Mouse (Mus musculus): ENCODE measurements around the gene Noto.
"Not testable (repeated sequence)": the region's sequence is repeated elsewhere in the genome, so short reads cannot be mapped to it uniquely, and the experiment has no call there.

The Noto gene

GRCm38 (mm10) chr6:85431274-85431841 lies 7.7 kb downstream of the Noto start:
- DNase-seq (ENCODE audit: low spot score in 2 of 2) = no peak

GRCm38 (mm10) chr6:85431842-85432431 lies 8.3 kb downstream of the Noto start, which contains the start of gene Smyd5:
Gene Smyd5 (plus strand): TSS chr6:85431989.
- peak; percentile 71 to 75 for DNase-seq (ENCODE audit: low spot score in 2 of 2)

GRCm38 (mm10) chr6:85433865-85434264 lies 10.2 kb downstream of the Noto start:
- DNase-seq (ENCODE audit: low spot score in 2 of 2) = no peak

- DNase-seq (ENCODE audit: low spot score in 2 of 2) = no peak
Observed at GRCm38 (mm10) chr6:85436204-85436603, 12.5 kb downstream of the Noto start.

GRCm38 (mm10) chr6:85436631-85437030 lies 12.9 kb downstream of the Noto start:
- DNase-seq (ENCODE audit: low spot score in 2 of 2) = no peak

- DNase-seq (ENCODE audit: low spot score in 2 of 2) = no peak
Observed at GRCm38 (mm10) chr6:85441142-85441541, 17.5 kb downstream of the Noto start.

GRCm38 (mm10) chr6:85443488-85444233 lies 20.0 kb downstream of the Noto start:
- no peak for DNase-seq (ENCODE audit: low spot score in 2 of 2)

GRCm38 (mm10) chr6:85444266-85444965 lies 20.7 kb downstream of the Noto start:
- DNase-seq (ENCODE audit: low spot score in 2 of 2) = no peak

- no peak for DNase-seq (ENCODE audit: low spot score in 2 of 2)
Observed at GRCm38 (mm10) chr6:85445286-85445685, 21.6 kb downstream of the Noto start.

GRCm38 (mm10) chr6:85447351-85447750 lies 23.7 kb downstream of the Noto start:
- no peak for DNase-seq (ENCODE audit: low spot score in 2 of 2)

GRCm38 (mm10) chr6:85450140-85450539 lies 26.5 kb downstream of the Noto start:
- DNase-seq (ENCODE audit: low spot score in 2 of 2) = not testable (repeated sequence)

- peak; percentile 99 for DNase-seq (ENCODE audit: low spot score in 2 of 2)
Observed at GRCm38 (mm10) chr6:85450697-85451663, 27.3 kb downstream of the Noto start, which contains the start of gene Cct7. Gene Cct7 (plus strand): TSS chr6:85451514.

GRCm38 (mm10) chr6:85451664-85452410 lies 28.2 kb downstream of the Noto start, which contains the start of gene Pradc1:
Gene Pradc1 (minus strand): TSS chr6:85451970.
- peak; percentile 97 for DNase-seq (ENCODE audit: low spot score in 2 of 2)

- no peak for DNase-seq (ENCODE audit: low spot score in 2 of 2)
Observed at GRCm38 (mm10) chr6:85452411-85452665, 28.7 kb downstream of the Noto start.

- no peak for DNase-seq (ENCODE audit: low spot score in 2 of 2)
Observed at GRCm38 (mm10) chr6:85452816-85453215, 29.1 kb downstream of the Noto start.

GRCm38 (mm10) chr6:85459621-85460020 lies 35.9 kb downstream of the Noto start:
- DNase-seq (ENCODE audit: low spot score in 2 of 2) = no peak

- no peak for DNase-seq (ENCODE audit: low spot score in 2 of 2)
Observed at GRCm38 (mm10) chr6:85465381-85465780, 41.7 kb downstream of the Noto start.

GRCm38 (mm10) chr6:85469660-85470430 lies 46.2 kb downstream of the Noto start:
- DNase-seq (ENCODE audit: low spot score in 2 of 2) = no peak

GRCm38 (mm10) chr6:85471962-85472361 lies 48.3 kb downstream of the Noto start:
- DNase-seq (ENCODE audit: low spot score in 2 of 2) = no peak

- DNase-seq (ENCODE audit: low spot score in 2 of 2) = no peak
Observed at GRCm38 (mm10) chr6:85472542-85472941, 48.9 kb downstream of the Noto start.
